ENCODE assay signal across 37 mouse cellular contexts in the genomic region with DNA sequence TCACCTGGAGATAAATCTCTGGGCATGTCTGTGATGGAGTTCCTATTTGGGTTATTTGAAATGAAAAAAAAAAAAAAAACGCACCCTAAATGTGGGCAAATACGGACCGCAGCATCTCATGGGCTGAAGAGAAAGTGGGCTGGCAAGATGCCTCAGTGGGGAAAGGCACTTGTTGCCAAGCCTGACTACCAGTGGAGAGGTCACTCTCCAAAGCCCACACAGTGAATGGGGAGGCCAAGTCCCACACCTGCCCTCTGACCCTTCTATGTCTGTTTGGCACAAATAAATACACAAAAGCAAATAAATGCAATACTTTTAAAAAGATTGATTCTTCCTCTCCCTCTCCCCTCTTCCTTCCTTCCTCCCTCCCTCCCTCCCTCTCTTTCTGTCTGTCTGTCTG. TPM values are rescaled to one million over a fixed set of nuclear protein-coding genes. Genes with fewer than 3 reads are reported as not detected.
"Had no signal": no experiment of that assay in that cellular context is flagged by ENCODE, and none has a peak within 500 bp of the region (broad histone marks: within the 10 kb centered on the region; RNA-seq: fewer than 3 reads in every experiment).

No protein-coding gene starts in this region.

- H3K27ac ChIP-seq: embryonic facial prominence, embryonic 10.5 days; embryonic facial prominence, embryonic 12.5 days; embryonic facial prominence, embryonic 13.5 days; embryonic facial prominence, embryonic 15.5 days; forebrain, embryonic 10.5 days; forebrain, embryonic 12.5 days; forebrain, embryonic 13.5 days; forebrain, embryonic 15.5 days; gastrocnemius, adult 2 months; heart, adult 2 months had no signal

- H3K9me3 ChIP-seq: embryonic facial prominence, embryonic 10.5 days; embryonic facial prominence, embryonic 13.5 days; embryonic facial prominence, embryonic 15.5 days; forebrain, embryonic 10.5 days; forebrain, embryonic 12.5 days; forebrain, embryonic 15.5 days had no signal

- H3K27me3 ChIP-seq: embryonic facial prominence, embryonic 12.5 days; embryonic facial prominence, embryonic 13.5 days; embryonic facial prominence, embryonic 15.5 days; forebrain, embryonic 12.5 days; forebrain, embryonic 13.5 days; forebrain, embryonic 15.5 days had no signal

- ATAC-seq: forebrain, embryonic 13.5 days; forebrain, embryonic 14.5 days; forebrain, embryonic 15.5 days; forebrain, embryonic 16.5 days; forebrain, postnatal 0 days had no signal

- H3K36me3 ChIP-seq: embryonic facial prominence, embryonic 10.5 days; embryonic facial prominence, embryonic 12.5 days; embryonic facial prominence, embryonic 13.5 days; embryonic facial prominence, embryonic 15.5 days; forebrain, embryonic 10.5 days; forebrain, embryonic 12.5 days; forebrain, embryonic 15.5 days had no signal

- DNase-seq: cerebellum, adult 18-20 months; cerebellum, adult 2 months; cerebellum, adult 8-10 months; cerebellum, adult 9-10 months; cerebellum, adult 9-11 months; cerebellum, postnatal 10 days; cerebellum, postnatal 14 days; cerebellum, postnatal 25 days; cerebellum, postnatal 36 days; embryo, embryonic 11 days; forebrain, postnatal 0 days; gastrocnemius, adult 2 months; gastrocnemius, postnatal 10 days; gastrocnemius, postnatal 14 days; gastrocnemius, postnatal 25 days; gastrocnemius, postnatal 36 days; heart, adult 2 months had no signal

- H3K4me1 ChIP-seq: embryonic facial prominence, embryonic 12.5 days; embryonic facial prominence, embryonic 13.5 days; embryonic facial prominence, embryonic 15.5 days; forebrain, embryonic 15.5 days had no signal

- H3K4me3 ChIP-seq: embryonic facial prominence, embryonic 10.5 days; embryonic facial prominence, embryonic 12.5 days; embryonic facial prominence, embryonic 13.5 days; embryonic facial prominence, embryonic 15.5 days; erythroblast, embryonic 14.5 days; forebrain, embryonic 10.5 days; forebrain, embryonic 12.5 days; forebrain, embryonic 13.5 days; forebrain, embryonic 15.5 days; gastrocnemius, adult 2 months; heart, adult 2 months had no signal

- H3K9ac ChIP-seq: embryonic facial prominence, embryonic 12.5 days; embryonic facial prominence, embryonic 13.5 days; embryonic facial prominence, embryonic 15.5 days; forebrain, embryonic 12.5 days; forebrain, embryonic 13.5 days; forebrain, embryonic 15.5 days; forebrain, postnatal 0 days had no signal

- H3K4me2 ChIP-seq: embryonic facial prominence, embryonic 12.5 days; embryonic facial prominence, embryonic 13.5 days; embryonic facial prominence, embryonic 15.5 days; forebrain, embryonic 12.5 days; forebrain, embryonic 13.5 days; forebrain, embryonic 15.5 days had no signal

RNA-seq across cellular contexts. Expression of a gene that starts 14.9 kb away (rescaled TPM):
- total RNA-seq: common myeloid progenitor, adult 5-6 weeks; forebrain, postnatal 0 days; gastrocnemius, adult 18-20 months; gastrocnemius, adult 2 months; gastrocnemius, adult 8-10 months; gastrocnemius, postnatal 10 days; gastrocnemius, postnatal 14 days; gastrocnemius, postnatal 25 days; gastrocnemius, postnatal 36 days; granulocyte monocyte progenitor cell, adult 5-6 weeks; heart, adult 2 months had no signal
- polyA plus RNA-seq: cerebellum, adult 2 months; cortical plate, adult 2 months; embryonic facial prominence, embryonic 10.5 days; embryonic facial prominence, embryonic 11.5 days; embryonic facial prominence, embryonic 12.5 days; embryonic facial prominence, embryonic 14.5 days; embryonic facial prominence, embryonic 15.5 days; erythroblast, embryonic 14.5 days; forebrain, embryonic 10.5 days; forebrain, embryonic 11.5 days; forebrain, embryonic 12.5 days; forebrain, embryonic 13.5 days; forebrain, embryonic 14.5 days; frontal cortex, adult 2 months had no signal

RNA-seq across cellular contexts. Expression of a gene that starts 54.1 kb away (rescaled TPM):
- total RNA-seq: granulocyte monocyte progenitor cell, adult 5-6 weeks had no signal
- polyA plus RNA-seq: erythroblast, embryonic 14.5 days had no signal
